Mouse (Mus musculus) heart, adult 2 months (tissue): Measurements from ENCODE around the gene Ism2. TPM values are rescaled to one million over a fixed set of nuclear protein-coding genes. Genes with fewer than 3 reads are reported as not detected.

ENCODE experiments used
- DNase-seq, 2 experiments: peaks; one replicate each; pipeline ENCODE4 v3.0.0; 2021
- H3K27ac ChIP-seq: fragments of 200-600 bp; 2 replicates; pipeline ENCODE4 v1.8.1; 2022
- H3K27me3 ChIP-seq: fragments of 200-500 bp; 2 replicates; pipeline ENCODE4 v1.6.1; 2012; ENCODE audit warnings: mild to moderate bottlenecking, low read length, inconsistent platforms, mixed read lengths; ENCODE audit not compliant: control insufficient read depth, insufficient read depth
- H3K36me3 ChIP-seq: fragments of 200-500 bp; 2 replicates; pipeline ENCODE4 v1.6.1; 2012; ENCODE audit warnings: low read length, inconsistent platforms; ENCODE audit not compliant: control insufficient read depth, insufficient read depth
- H3K4me1 ChIP-seq: fragments of 200-500 bp; 2 replicates; pipeline ENCODE4 v1.6.1; 2011; ENCODE audit warnings: low read length; ENCODE audit not compliant: control insufficient read depth, insufficient read depth
- H3K4me3 ChIP-seq: fragments of 200-600 bp; 2 replicates; pipeline ENCODE4 v1.8.1; 2022
- H3K79me2 ChIP-seq: fragments of 200-500 bp; replicated peaks from 2 replicates; pipeline ENCODE4 v1.6.1; 2012; ENCODE audit warnings: mild to moderate bottlenecking, inconsistent platforms, low read length, moderate library complexity, mixed read lengths; ENCODE audit not compliant: control insufficient read depth, insufficient read depth
- H3K9ac ChIP-seq: fragments of 200-500 bp; 2 replicates; pipeline ENCODE4 v1.6.1; 2012; ENCODE audit warnings: low read depth, mild to moderate bottlenecking, control low read depth, inconsistent platforms, low read length, mixed read lengths
- CTCF ChIP-seq: fragments of 200-600 bp; IDR thresholded peaks from 2 replicates; pipeline ENCODE4 v1.8.1; 2022; ENCODE audit warnings: antibody characterized with exemption, mild to moderate bottlenecking, moderate library complexity
- EP300 ChIP-seq: fragments of 200-500 bp; IDR thresholded peaks from 2 replicates; pipeline ENCODE4 v1.6.1; 2011; ENCODE audit warnings: low read depth, low read length, control low read depth; ENCODE audit not compliant: insufficient read depth
- POLR2A ChIP-seq: fragments of 200-500 bp; IDR thresholded peaks from 2 replicates; pipeline ENCODE4 v1.6.1; 2011; ENCODE audit warnings: mild to moderate bottlenecking, low read depth, low read length, control low read depth; ENCODE audit not compliant: insufficient read depth
- WGBS: fragments of 180-500 bp; shearing (Covaris S2); methylation state at CpG from one replicate; pipeline ENCODE4 v1.1.7; 2018; 5-methylcytosine and 5-hydroxymethylcytosine counted together
- intact Hi-C: fragments of 180-260 bp; cut with DNase I; formaldehyde crosslinking; loops from one replicate; pipeline ENCODE4 v1.15.1; 2025
- long read RNA-seq: library from polyadenylated mRNA; stranded (forward); transcript quantifications from one replicate; pipeline ENCODE4 v2.0.0, GENCODE M21; 2021
- polyA plus RNA-seq: library from polyadenylated mRNA; depleted of rRNA; stranded (reverse); fragments of >200 nt; gene quantifications from 2 replicates; pipeline ENCODE4 v1.2.3, GENCODE M21; 2012; rRNA removed
- total RNA-seq, 2 experiments: library from RNA; stranded (reverse); gene quantifications; 2 replicates each; pipeline ENCODE4 v1.2.3; 2021

Ism2 gene
- total RNA-seq (not detected), polyA plus RNA-seq (0.09 and 0.18 TPM in 2 replicates)
- long read RNA-seq, result 0 reads

DNA sequence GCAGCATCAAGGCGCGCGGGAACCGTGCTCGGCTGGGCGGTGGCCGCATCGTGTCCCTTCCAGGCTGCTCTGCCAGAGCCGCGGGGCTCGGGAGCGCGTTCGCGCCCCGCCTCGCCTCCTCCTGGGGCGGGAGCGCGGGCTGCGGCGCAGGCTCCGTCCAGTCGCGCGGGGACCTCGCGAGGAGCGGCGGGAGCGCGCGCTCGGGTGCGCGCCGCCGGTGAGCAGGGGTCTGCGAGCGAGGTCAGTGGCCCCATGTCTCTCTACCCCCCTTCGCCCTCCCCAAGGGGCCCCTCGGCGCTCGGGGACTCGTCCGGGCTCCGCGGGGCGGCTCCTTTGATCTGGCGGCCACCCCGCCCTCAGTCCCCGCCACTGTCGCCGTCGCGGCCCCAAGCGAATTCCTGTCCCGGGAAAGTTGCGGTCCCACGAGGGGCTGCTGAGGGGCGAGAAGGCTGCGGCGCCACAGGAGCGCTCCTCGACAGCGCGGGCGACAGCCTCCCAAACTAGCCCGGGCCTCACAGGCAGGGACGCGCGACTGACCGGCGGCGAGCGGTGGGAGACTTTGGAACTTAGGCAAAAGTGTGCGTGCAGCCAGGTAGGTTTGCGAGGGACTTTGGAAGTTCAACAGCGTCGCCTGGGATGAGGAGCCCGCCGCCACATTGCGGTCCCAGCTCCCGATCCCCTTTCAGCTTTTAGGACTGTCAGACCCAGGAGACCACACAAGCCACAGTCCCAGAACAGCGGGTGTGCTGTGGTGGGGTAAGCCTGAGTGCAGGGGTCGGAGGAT is at the start of gene Ism2:
TSS of gene Ism2 (minus strand) at position 49 of the 784 bp plus-strand sequence.
- TF ChIP-seq EP300 (no peak), POLR2A (no peak), CTCF (no peak)
- Histone ChIP-seq H3K4me3 (peak within 1 kb of the TSS; percentile 72), H3K36me3 (no peaks in the 10 kb centered on the region), H3K4me1 (peaks cover 2% of the 10 kb centered on the region; the same call in 1 of the 2 replicates), H3K9ac (peak within 1 kb of the TSS; percentile 61), H3K27ac (no peak within 1 kb of the TSS), H3K27me3 (peaks cover 11% of the 10 kb centered on the region), H3K79me2 (no peaks in the 10 kb centered on the region)
- peak; percentile 51 to 59 for DNase-seq
- WGBS, result under 1% methylated on average over 75 of the region's 86 CpGs
- intact Hi-C loops, result no loop called here

DNA sequence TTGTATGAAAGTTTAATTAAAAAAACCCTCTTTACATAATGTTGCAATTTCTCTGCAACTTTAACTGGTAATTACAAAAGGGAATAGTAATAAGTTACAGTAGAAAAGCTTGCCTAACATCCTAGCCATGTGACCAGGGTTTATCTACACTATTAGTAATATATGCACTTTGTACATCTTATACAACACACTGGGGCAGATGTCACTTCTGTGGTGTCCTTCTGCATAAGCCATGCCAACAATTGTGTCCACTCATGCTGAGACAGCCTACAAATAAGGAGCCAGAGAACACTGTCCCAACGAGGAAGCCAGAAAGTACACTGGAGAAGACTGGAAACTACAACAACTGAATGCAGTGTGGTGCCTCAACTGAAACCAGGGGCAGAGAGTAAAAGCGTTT is 48.5 kb upstream of the Ism2 start:
- no peaks in the 10 kb centered on the region; the same call in 1 of the 2 replicates for H3K79me2 ChIP-seq
- TF ChIP-seq EP300 (no peak), CTCF (no peak), POLR2A (no peak)
- H3K27ac ChIP-seq, result no peak overlapping the region
- H3K27me3 ChIP-seq, result no peaks in the 10 kb centered on the region
- DNase-seq, result no peak
- 66% methylated on average over 2 of the region's 2 CpGs for WGBS
- no peak overlapping the region for H3K4me3 ChIP-seq
- intact Hi-C loops, result loop anchor here (5.0 kb wide), 1 partner anchor 39 kb away; the partner anchor contains the start of gene Sptlc2
- no peaks in the 10 kb centered on the region for H3K36me3 ChIP-seq
- H3K4me1 ChIP-seq, result no peaks in the 10 kb centered on the region
- no peak overlapping the region for H3K9ac ChIP-seq

DNA sequence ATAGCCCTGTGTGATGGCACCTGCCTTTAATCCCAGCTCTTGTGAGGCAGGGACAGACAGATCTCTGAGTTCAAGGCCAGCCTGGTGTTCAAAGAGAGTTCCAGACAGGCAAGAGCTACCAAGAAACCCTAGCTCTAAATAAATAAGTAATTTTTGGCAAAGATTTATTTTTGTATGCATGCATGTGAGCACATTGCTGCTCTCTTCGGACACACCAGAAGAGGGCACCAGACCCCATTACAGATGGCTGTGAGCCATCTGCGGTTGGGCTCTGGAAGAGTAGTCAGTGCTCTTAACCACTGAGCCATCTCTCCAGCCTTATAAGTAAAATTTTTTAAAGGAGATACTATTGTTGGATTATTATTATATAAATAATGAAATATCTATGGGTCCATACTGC is 48.0 kb upstream of the Ism2 start:
- no peaks in the 10 kb centered on the region for H3K4me1 ChIP-seq
- H3K9ac ChIP-seq, result no peak overlapping the region
- no peaks in the 10 kb centered on the region for H3K27me3 ChIP-seq
- H3K79me2 ChIP-seq, result no peaks in the 10 kb centered on the region; the same call in 1 of the 2 replicates
- no peak for DNase-seq
- H3K27ac ChIP-seq, result no peak overlapping the region
- no peaks in the 10 kb centered on the region for H3K36me3 ChIP-seq
- 91% methylated on average over 2 of the region's 2 CpGs for WGBS
- TF ChIP-seq POLR2A (no peak), CTCF (peak; percentile 61)
- H3K4me3 ChIP-seq, result no peak overlapping the region
- intact Hi-C loops, result loop anchor here (5.0 kb wide), 1 partner anchor 40 kb away; the partner anchor contains the start of gene Sptlc2

DNA sequence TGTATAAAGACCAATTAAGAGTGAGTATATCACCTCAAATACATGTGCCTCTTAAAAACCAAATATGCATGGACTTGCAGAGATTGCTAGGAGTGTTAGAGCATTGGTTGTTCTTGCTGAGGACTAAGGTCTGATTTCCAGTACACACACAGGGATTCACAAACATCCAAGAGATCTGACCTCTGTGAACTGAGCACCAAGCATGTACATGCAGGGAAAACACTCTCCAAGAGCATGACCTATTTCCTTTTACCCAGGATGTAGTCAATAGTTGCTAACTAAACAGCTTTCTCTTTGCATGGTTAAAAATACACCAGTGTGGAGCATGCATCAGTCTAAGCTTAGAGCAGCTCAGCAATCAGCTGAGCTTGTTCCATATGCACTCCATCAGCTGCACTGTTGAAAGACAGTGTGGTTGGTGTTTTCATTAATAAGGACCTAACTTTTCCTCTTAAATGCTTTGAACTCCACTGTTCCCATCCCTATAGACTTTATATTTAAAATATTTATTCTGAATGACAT is 43.6 kb upstream of the Ism2 start:
- Histone ChIP-seq H3K36me3 (peaks cover 2% of the 10 kb centered on the region; the same call in 1 of the 2 replicates), H3K27me3 (no peaks in the 10 kb centered on the region), H3K27ac (no peak overlapping the region), H3K9ac (no peak overlapping the region), H3K4me3 (no peak overlapping the region), H3K4me1 (no peaks in the 10 kb centered on the region), H3K79me2 (no peaks in the 10 kb centered on the region)
- TF ChIP-seq POLR2A, result no peak
- TF ChIP-seq EP300, result no peak
- TF ChIP-seq CTCF, result no peak
- no peak for DNase-seq
- intact Hi-C loops, result no loop called here

DNA sequence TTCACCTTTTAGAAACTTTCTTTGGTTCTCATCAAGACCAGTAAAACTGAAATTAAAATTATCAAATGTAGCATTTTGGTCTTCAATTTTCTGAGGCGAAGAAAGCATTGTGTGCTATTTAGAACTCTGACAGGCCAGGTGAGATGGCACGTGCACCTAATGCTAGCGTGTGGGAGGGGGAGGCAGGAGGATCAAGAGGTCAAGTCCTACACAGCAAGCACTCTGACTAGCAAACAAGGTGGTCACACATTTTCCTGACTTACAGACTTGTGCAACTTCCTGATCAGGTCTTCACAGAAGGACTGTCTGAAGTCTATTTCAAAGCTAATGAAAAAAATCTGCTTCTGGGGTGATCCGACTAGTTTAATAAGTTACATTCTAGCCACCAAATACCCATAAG is 38.6 kb upstream of the Ism2 start:
- 90% methylated on average over 4 of the region's 4 CpGs for WGBS
- Histone ChIP-seq H3K27ac (no peak overlapping the region), H3K4me1 (no peaks in the 10 kb centered on the region), H3K79me2 (no peaks in the 10 kb centered on the region), H3K4me3 (no peak overlapping the region), H3K36me3 (peaks cover 2% of the 10 kb centered on the region; the same call in 1 of the 2 replicates), H3K27me3 (no peaks in the 10 kb centered on the region), H3K9ac (no peak overlapping the region)
- intact Hi-C loops, result loop anchor here (10.0 kb wide), 1 partner anchor 573 kb away; no protein-coding TSS in a partner anchor
- TF ChIP-seq POLR2A (no peak), EP300 (no peak), CTCF (no peak)
- DNase-seq, result no peak

DNA sequence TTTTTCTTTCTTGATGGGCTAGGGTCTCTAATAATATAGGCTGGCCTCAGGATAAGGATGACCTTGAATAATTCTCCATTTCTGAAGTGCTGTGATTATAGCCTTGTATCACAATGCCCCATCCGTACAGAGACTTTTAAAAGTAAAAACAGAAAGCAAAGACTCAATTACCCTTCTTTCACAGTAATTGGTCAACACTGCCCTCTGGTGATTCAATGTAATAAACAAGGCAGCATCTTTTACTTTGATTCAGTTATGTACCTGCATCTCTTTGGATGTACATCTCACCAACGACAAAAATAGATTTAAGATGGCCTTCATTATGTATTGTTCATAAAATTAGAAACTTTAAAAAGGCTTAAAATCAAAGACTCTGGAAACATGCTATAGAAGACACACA is 35.4 kb upstream of the Ism2 start:
- TF ChIP-seq CTCF (peak; percentile 72), EP300 (no peak)
- WGBS, result 26% methylated on average over 2 of the region's 2 CpGs
- no peaks in the 10 kb centered on the region; the same call in none of the 2 replicates for H3K4me1 ChIP-seq
- no peak for DNase-seq
- H3K27me3 ChIP-seq, result no peaks in the 10 kb centered on the region
- H3K36me3 ChIP-seq, result no peaks in the 10 kb centered on the region
- intact Hi-C loops, result loop anchor here (2.0 to 10.0 kb wide), 2 partner anchors 204 to 570 kb away; no protein-coding TSS in a partner anchor
- H3K79me2 ChIP-seq, result no peaks in the 10 kb centered on the region
- no peak overlapping the region for H3K27ac ChIP-seq
- no peak overlapping the region for H3K4me3 ChIP-seq
- H3K9ac ChIP-seq, result no peak overlapping the region
